Mouse (Mus musculus): Measurements from ENCODE around the gene N4bp1. TPM values are rescaled to one million over a fixed set of nuclear protein-coding genes. Genes with fewer than 3 reads are reported as not detected.

Gene N4bp1
- total RNA-seq (2023), result 78.1 and 101 TPM in 2 replicates

GRCm38 (mm10) chr8:86884489-86885463 lies at the start of gene N4bp1:
TSS of gene N4bp1 (minus strand) at chr8:86885258.

Other genes with a start within 250 kb of the N4bp1 start
- gene Gm10638, start 139.6 kb downstream of the N4bp1 start, total RNA-seq (2023), result 0.54 TPM in 1 of 2 replicates, not detected in the other
- 14.9 and 24.9 TPM in 2 replicates for gene Siah1a, start 139.3 kb downstream of the N4bp1 start, total RNA-seq (2023)

Measured in neutrophil, adult 65 days (primary cell).